Mouse (Mus musculus) neural tube, embryonic 14.5 days (tissue): ENCODE measurements at regions not wholly inside any gene's neighbourhood (a gene's known extent, or its start where the extent isn't known, plus 50 kb on each side); places are given as distances from the start of the nearest gene placed in this dataset.

Source experiments
- ATAC-seq: fragments of 200-750 bp; cut with Nextera tagmentation; 2 replicates; pipeline ENCODE4 v1.8.0; 2017; ENCODE audit warnings: low read depth, mild to moderate bottlenecking, moderate TSS enrichment, moderate library complexity
- H3K27ac ChIP-seq: fragments of 300-500 bp; sonication (generic); 2 replicates; pipeline ENCODE4 v1.5.1; 2014; ENCODE audit warnings: low read depth, mild to moderate bottlenecking, control low read depth, low read length, moderate library complexity, mixed read lengths
- H3K27me3 ChIP-seq: fragments of 300-500 bp; sonication (generic); 2 replicates; pipeline ENCODE4 v1.6.1; 2014; ENCODE audit warnings: low read length; ENCODE audit not compliant: control insufficient read depth, insufficient read depth
- H3K36me3 ChIP-seq: fragments of 300-500 bp; sonication (generic); 2 replicates; pipeline ENCODE4 v1.6.1; 2014; ENCODE audit warnings: low read length, mixed read lengths; ENCODE audit not compliant: control insufficient read depth, insufficient read depth
- H3K4me1 ChIP-seq: fragments of 300-500 bp; sonication (generic); 2 replicates; pipeline ENCODE4 v1.6.1; 2014; ENCODE audit warnings: low read length; ENCODE audit not compliant: control insufficient read depth, insufficient read depth
- H3K4me2 ChIP-seq: fragments of 300-500 bp; sonication (generic); 2 replicates; pipeline ENCODE4 v1.6.1; 2014; ENCODE audit warnings: mild to moderate bottlenecking, low read depth, low read length, control low read depth
- H3K4me3 ChIP-seq: fragments of 300-500 bp; sonication (generic); 2 replicates; pipeline ENCODE4 v1.5.1; 2014; ENCODE audit warnings: low read depth, low read length, control low read depth, mixed read lengths
- H3K9ac ChIP-seq: fragments of 300-500 bp; sonication (generic); replicated peaks from 2 replicates; pipeline ENCODE4 v1.6.1; 2014; ENCODE audit warnings: low read depth, mild to moderate bottlenecking, control low read depth, low read length, mixed read lengths
- H3K9me3 ChIP-seq: fragments of 300-500 bp; sonication (generic); 2 replicates; pipeline ENCODE4 v1.6.1; 2016; ENCODE audit warnings: low read length; ENCODE audit not compliant: control insufficient read depth
- WGBS: fragments of 180-500 bp; shearing (Covaris S2); extraction: QIAGEN DNeasy Blood & Tissue Kit; methylation state at CpG from one replicate; pipeline ENCODE4 v1.1.7; 2014; 5-methylcytosine and 5-hydroxymethylcytosine counted together

GRCm38 (mm10) chr16:12982681-12983080 lies 126.8 kb upstream of the Ercc4 start:
- no peaks in the 10 kb centered on the region for H3K36me3 ChIP-seq
- ATAC-seq: no peak
- H3K9ac ChIP-seq: no peak overlapping the region
- no peak overlapping the region for H3K4me2 ChIP-seq
- H3K4me3 ChIP-seq: no peak overlapping the region
- no peak overlapping the region for H3K27ac ChIP-seq
- no peaks in the 10 kb centered on the region for H3K27me3 ChIP-seq
- 86% methylated on average over 1 of the region's 1 CpGs for WGBS
- no peaks in the 10 kb centered on the region for H3K9me3 ChIP-seq
- H3K4me1 ChIP-seq: no peaks in the 10 kb centered on the region

GRCm38 (mm10) chr16:13001288-13001880 lies 108.1 kb upstream of the Ercc4 start:
- WGBS: 93% methylated on average over 1 of the region's 1 CpGs
- Histone ChIP-seq H3K27me3 (no peaks in the 10 kb centered on the region), H3K9ac (no peak overlapping the region), H3K9me3 (no peaks in the 10 kb centered on the region), H3K36me3 (no peaks in the 10 kb centered on the region), H3K4me3 (no peak overlapping the region), H3K27ac (no peak overlapping the region), H3K4me2 (no peak overlapping the region), H3K4me1 (no peaks in the 10 kb centered on the region)
- ATAC-seq: no peak

GRCm38 (mm10) chr16:13012863-13013262 lies 96.6 kb upstream of the Ercc4 start:
- ATAC-seq: no peak
- Histone ChIP-seq H3K4me3 (no peak overlapping the region), H3K27ac (no peak overlapping the region), H3K27me3 (no peaks in the 10 kb centered on the region), H3K9me3 (no peaks in the 10 kb centered on the region), H3K36me3 (no peaks in the 10 kb centered on the region), H3K4me1 (0 out of 2 replicates have a peak, but pooled peaks cover 2% of the 10 kb centered on the region), H3K4me2 (no peak overlapping the region), H3K9ac (no peak overlapping the region)
- WGBS: 94% methylated on average over 5 of the region's 5 CpGs

GRCm38 (mm10) chr16:13013891-13014644 lies 95.4 kb upstream of the Ercc4 start:
- no peak; the same call in 1 of the 2 replicates for ATAC-seq
- H3K9me3 ChIP-seq: no peaks in the 10 kb centered on the region
- no peak overlapping the region for H3K9ac ChIP-seq
- no peaks in the 10 kb centered on the region for H3K36me3 ChIP-seq
- H3K27me3 ChIP-seq: no peaks in the 10 kb centered on the region
- no peak overlapping the region for H3K27ac ChIP-seq
- H3K4me1 ChIP-seq: 0 out of 2 replicates have a peak, but pooled peaks cover 2% of the 10 kb centered on the region
- WGBS: 57% methylated on average over 10 of the region's 10 CpGs
- no peak overlapping the region for H3K4me2 ChIP-seq
- no peak overlapping the region for H3K4me3 ChIP-seq

GRCm38 (mm10) chr16:13022875-13023274 lies 86.6 kb upstream of the Ercc4 start:
- no peak for ATAC-seq
- H3K36me3 ChIP-seq: no peaks in the 10 kb centered on the region
- no peaks in the 10 kb centered on the region for H3K9me3 ChIP-seq
- H3K4me1 ChIP-seq: no peaks in the 10 kb centered on the region
- no peak overlapping the region for H3K9ac ChIP-seq
- no peak overlapping the region for H3K4me3 ChIP-seq
- 55% methylated on average over 4 of the region's 4 CpGs for WGBS
- no peaks in the 10 kb centered on the region for H3K27me3 ChIP-seq
- H3K27ac ChIP-seq: no peak overlapping the region
- no peak overlapping the region for H3K4me2 ChIP-seq

GRCm38 (mm10) chr16:13025393-13025792 lies 84.1 kb upstream of the Ercc4 start:
- Histone ChIP-seq H3K27ac (no peak overlapping the region), H3K4me1 (no peaks in the 10 kb centered on the region), H3K4me3 (no peak overlapping the region), H3K36me3 (no peaks in the 10 kb centered on the region), H3K9ac (no peak overlapping the region), H3K27me3 (no peaks in the 10 kb centered on the region), H3K4me2 (no peak overlapping the region), H3K9me3 (no peaks in the 10 kb centered on the region)
- peak; percentile 69; the same call in 1 of the 2 replicates for ATAC-seq
- 51% methylated on average over 3 of the region's 3 CpGs for WGBS

GRCm38 (mm10) chr16:13034136-13034535 lies 75.3 kb upstream of the Ercc4 start:
- no peaks in the 10 kb centered on the region for H3K9me3 ChIP-seq
- ATAC-seq: no peak
- H3K4me2 ChIP-seq: no peak overlapping the region
- H3K27ac ChIP-seq: no peak overlapping the region
- H3K4me1 ChIP-seq: no peaks in the 10 kb centered on the region
- H3K36me3 ChIP-seq: no peaks in the 10 kb centered on the region
- H3K27me3 ChIP-seq: no peaks in the 10 kb centered on the region
- no peak overlapping the region for H3K4me3 ChIP-seq
- WGBS: 90% methylated on average over 5 of the region's 5 CpGs
- no peak overlapping the region for H3K9ac ChIP-seq

- no peak overlapping the region for H3K4me2 ChIP-seq
- no peaks in the 10 kb centered on the region for H3K27me3 ChIP-seq
- no peak overlapping the region for H3K27ac ChIP-seq
- no peaks in the 10 kb centered on the region for H3K9me3 ChIP-seq
- no peak overlapping the region for H3K4me3 ChIP-seq
- H3K36me3 ChIP-seq: no peaks in the 10 kb centered on the region
- 93% methylated on average over 4 of the region's 4 CpGs for WGBS
- H3K4me1 ChIP-seq: no peaks in the 10 kb centered on the region
- ATAC-seq: no peak
- no peak overlapping the region for H3K9ac ChIP-seq
Measured at GRCm38 (mm10) chr16:13036596-13036995, 72.9 kb upstream of the Ercc4 start.

GRCm38 (mm10) chr16:13040312-13041100 lies 69.0 kb upstream of the Ercc4 start:
- no peaks in the 10 kb centered on the region for H3K4me1 ChIP-seq
- no peak overlapping the region for H3K9ac ChIP-seq
- peaks cover 4% of the 10 kb centered on the region; the same call in 1 of the 2 replicates for H3K9me3 ChIP-seq
- H3K4me3 ChIP-seq: no peak overlapping the region
- H3K4me2 ChIP-seq: no peak overlapping the region
- WGBS: 70% methylated on average over 15 of the region's 15 CpGs
- H3K27ac ChIP-seq: no peak overlapping the region
- no peak for ATAC-seq
- H3K27me3 ChIP-seq: no peaks in the 10 kb centered on the region
- no peaks in the 10 kb centered on the region for H3K36me3 ChIP-seq
